Mouse (Mus musculus) thymus, postnatal 14 days (tissue): ENCODE measurements around the gene 5530401A14Rik.

ENCODE experiments used
- DNase-seq: peaks from one replicate; pipeline ENCODE4 v3.0.0; 2021

Gene 5530401A14Rik

GRCm38 (mm10) chr11:81937516-81937915 lies 77.0 kb downstream of the 5530401A14Rik start:
- no peak for DNase-seq

GRCm38 (mm10) chr11:81940988-81941387 lies 80.5 kb downstream of the 5530401A14Rik start:
- no peak for DNase-seq

GRCm38 (mm10) chr11:81942167-81942566 lies 81.7 kb downstream of the 5530401A14Rik start:
- no peak for DNase-seq
